Mouse (Mus musculus): ENCODE data around the gene Il22ra1. TPM values are rescaled to one million over a fixed set of nuclear protein-coding genes. Genes with fewer than 3 reads are reported as not detected.
"Not testable (repeated sequence)": the region's sequence is repeated elsewhere in the genome, so short reads cannot be mapped to it uniquely, and the experiment has no call there.

Gene Il22ra1
- total RNA-seq (2021), result 0.67 and 0.75 TPM in 2 replicates
- long read RNA-seq, experiment 1, result 0 reads
- long read RNA-seq, experiment 2, result 0 reads

DNA sequence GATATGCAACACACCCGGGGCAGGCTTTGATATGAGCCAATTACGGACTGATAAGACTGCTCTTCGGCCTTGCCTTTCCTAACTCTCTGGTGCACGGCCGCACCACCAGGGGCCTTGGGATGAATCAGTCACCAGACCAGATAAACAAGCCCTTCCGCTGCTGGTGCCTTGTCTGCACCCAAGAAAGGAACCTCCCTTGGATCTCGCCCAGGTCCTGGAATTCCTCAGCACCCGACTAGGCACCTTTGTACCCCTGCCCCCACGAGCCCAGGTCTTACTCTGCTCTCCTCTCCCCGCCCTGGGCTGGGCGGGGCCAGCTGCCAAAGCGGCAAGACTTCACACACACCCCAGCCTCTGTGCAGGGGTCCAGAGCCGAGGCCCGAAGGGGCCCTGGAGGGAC, at the start of gene Il22ra1:
Gene Il22ra1 (plus strand): TSS at position 356 of the 400 bp plus-strand sequence.
- DNase-seq, result peak; percentile 81

DNA sequence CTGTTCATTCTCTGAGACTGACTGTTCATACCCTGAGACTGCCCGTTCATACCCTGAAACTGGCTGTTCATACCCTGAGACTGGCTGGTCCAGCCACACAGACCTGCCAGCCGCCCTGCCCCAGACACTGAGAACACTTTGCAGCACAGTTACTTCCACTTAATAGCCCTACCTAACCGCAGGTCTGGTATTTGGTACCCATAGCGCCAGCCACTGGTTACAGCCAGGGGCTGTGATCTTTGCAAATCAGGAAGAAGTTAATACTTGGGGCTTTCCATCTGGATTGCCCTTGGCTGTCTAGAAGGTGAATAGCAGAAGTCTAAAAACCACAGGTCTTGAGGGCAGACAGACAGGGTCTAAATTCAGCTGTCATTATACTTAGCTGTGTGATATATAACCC, 48.7 kb upstream of the Il22ra1 start:
- no peak for DNase-seq

- no peak for DNase-seq
Observed at GRCm38 (mm10) chr4:135681789-135682188, 46.2 kb upstream of the Il22ra1 start.

DNA sequence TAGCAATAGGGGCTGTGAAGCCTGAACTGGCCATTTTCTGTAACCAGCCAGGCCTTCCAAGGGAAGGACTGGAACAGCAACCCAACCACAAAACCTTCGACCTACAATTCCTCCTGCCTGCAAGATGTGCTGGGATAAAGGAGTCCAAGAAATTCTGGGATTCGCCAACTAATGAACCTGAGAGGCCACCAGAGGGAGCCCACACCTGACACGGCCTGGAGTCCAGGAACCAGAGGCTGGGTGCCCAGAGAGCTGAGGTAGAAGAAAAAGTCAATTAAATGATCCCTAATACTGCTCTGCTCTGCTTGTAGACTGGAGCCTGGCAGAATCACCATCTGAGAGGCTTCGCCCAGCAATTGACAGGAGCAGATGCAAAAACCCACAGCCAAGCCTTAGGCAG, 44.4 kb upstream of the Il22ra1 start:
- DNase-seq, result peak; percentile 65

GRCm38 (mm10) chr4:135684731-135685130, 43.2 kb upstream of the Il22ra1 start:
- no peak for DNase-seq

GRCm38 (mm10) chr4:135685906-135686567, 41.9 kb upstream of the Il22ra1 start, which contains the start of gene Ifnlr1:
Ifnlr1 (plus strand) TSS chr4:135686287.
- DNase-seq, result peak; percentile 66

- no peak for DNase-seq
Observed at GRCm38 (mm10) chr4:135686568-135686953, 41.4 kb upstream of the Il22ra1 start.

DNA sequence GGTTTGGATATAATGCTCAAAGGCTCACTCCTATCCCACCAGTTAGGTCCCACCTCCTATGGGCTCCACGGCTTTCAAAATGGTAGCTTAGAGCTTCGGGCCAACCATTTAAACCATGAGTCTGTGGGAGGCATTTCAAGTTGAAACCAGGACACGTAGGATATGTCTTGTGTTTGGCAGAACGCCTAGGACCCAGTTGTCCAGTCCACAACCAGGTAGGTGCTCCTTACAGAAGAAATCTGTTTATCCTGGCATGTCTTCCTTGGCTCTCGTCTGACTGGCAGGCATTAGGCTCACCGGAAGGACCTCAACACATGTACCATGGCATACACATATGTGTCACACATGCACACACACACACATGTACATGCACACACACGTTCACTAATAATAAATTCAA, 38.2 kb upstream of the Il22ra1 start:
- no peak for DNase-seq

GRCm38 (mm10) chr4:135690241-135690640, 37.7 kb upstream of the Il22ra1 start:
- DNase-seq, result no peak

DNA sequence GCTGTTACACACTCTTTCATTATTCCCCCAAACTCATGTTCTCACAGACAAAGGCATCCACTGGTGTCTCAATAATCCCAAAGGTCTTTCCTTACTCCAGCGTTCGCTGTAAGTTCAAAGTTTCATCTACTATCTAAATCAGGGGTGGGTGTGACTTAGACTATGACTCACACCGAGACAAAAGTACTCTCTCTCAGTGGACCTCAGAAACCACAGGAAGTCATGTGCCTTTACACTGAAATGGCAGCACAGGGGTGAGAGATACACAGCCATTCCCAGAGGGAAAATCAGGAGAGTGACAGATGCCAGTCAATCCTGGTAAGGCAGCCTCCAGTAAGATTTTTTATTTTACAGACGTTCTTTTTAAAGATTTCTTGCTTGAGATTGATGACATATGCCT, 35.1 kb upstream of the Il22ra1 start:
- DNase-seq, result no peak

DNA sequence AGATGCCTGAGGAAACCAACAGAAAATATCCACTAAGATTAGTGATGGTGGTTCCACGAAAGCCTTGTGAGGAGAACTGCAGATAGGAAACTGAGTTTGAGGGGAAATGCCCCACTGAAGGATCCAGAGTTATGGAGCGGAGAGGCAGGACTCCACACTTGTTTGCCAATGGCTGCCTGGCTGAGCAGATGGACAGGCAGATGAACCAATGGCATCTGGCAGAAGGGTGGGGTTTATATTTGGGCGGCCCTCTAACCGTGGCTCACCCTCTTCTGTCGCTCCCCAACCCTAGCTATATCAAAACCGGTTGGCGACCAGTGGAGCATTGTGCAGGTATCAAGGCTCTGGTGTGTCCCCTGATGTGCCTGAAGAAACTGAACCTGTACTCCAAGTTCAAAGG, 29.5 kb upstream of the Il22ra1 start:
- no peak for DNase-seq

DNA sequence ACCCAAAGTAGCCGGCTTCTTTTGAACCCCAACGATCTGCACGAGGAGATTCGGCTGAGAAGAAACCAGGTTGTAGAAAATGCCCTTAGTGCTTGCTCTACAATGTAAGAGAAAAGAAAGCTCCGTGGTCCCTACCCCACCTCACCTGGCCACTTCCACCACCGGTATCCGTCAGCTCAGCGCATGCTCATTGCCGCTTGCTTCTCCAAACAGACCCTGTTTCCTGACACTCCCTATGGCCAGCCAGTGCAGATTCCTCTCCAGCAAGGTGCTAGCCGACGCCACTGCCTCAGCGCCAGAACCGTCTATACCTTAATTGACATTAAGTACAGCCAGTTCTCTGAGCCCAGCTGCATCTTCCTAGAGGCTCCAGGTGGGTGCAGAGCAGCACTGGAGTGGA, 24.5 kb upstream of the Il22ra1 start:
- DNase-seq, result no peak

GRCm38 (mm10) chr4:135704016-135704415, 24.0 kb upstream of the Il22ra1 start:
- DNase-seq, result no peak

DNA sequence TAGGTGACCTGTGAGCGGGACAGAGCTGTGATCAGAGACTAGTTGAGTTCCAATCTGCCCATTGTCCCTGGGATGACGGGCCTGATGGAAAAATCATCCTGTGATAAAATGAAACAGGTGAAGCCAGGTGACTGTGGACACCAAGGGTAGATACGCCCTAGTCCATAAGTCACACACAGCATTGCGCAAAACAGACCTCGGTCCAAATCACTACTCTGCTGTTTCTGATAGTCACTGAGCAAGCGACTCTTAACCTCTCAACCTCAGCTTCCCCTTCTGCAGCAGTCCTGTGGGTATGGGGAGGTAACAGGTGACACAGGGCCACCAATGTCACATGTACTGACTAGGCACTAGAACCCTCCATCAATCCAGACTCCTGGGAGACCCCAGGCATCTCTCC, 21.9 kb upstream of the Il22ra1 start:
- DNase-seq, result no peak

DNA sequence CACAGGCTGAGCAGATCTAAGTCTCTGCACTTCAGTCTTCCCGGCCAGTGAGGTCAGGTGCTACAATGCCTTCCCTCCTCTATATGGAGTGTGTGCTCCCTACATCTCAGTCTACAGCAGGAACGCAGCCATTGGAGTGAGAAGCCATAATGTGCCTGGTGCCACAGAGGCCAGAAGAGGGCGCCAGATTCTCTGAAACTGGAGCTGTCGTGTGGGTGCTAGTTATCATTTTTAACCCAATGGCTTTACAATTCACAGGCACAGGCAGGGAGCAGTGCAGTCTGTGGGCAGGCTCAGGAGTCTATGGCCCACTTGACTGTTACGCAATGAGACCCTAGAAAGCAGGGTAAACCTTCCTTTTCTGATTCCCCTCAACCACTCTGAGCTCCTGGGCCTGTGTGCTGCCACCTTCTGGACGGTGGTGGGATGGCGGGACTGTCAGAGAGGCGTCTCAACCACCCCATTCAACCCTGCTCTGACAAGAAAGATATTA, 18.9 kb upstream of the Il22ra1 start:
- DNase-seq, result peak; percentile 84

DNA sequence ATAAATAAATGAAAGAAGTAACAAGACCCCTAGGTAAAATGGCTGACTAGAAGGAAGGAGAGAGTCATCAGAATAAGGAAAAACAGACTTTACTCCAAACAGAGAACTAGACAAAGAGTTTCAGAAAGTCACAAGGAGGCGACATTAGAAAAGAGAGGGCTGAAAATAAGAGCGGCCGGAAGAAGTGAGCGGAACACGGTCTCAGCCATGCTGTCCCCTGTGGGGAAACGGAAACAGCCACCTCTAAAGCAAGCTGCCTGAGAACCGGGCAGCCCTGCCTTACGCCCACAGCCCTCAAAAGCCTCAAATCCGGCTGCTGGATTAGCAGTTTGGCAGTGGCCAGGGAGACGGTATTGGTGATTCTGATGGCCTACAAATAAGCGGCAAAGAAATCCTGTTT, 18.4 kb upstream of the Il22ra1 start:
- no peak for DNase-seq

DNA sequence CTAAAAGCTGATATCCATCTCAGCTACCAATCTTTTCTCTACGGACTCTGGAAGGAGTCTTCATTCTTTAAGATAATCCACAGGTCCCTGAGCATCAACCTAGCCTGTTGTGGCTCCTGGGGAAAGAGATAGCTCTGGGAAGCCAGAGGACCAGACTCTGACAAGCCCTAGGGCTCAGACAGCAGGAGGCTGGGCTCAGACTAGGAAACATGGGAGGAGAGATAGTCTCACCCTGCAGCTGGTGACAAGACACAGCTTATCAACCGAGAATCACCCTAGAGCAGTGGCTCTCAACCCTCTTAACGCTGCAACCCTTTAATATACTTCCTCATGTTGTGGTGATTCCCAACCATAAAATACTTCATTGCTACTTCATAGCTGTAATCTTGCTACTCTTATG, 17.6 kb upstream of the Il22ra1 start:
- no peak for DNase-seq

- peak; percentile 31 for DNase-seq
Observed at GRCm38 (mm10) chr4:135714776-135715175, 13.2 kb upstream of the Il22ra1 start.

- DNase-seq, result not testable (repeated sequence)
Observed at GRCm38 (mm10) chr4:135716438-135716837, 11.5 kb upstream of the Il22ra1 start.

DNA sequence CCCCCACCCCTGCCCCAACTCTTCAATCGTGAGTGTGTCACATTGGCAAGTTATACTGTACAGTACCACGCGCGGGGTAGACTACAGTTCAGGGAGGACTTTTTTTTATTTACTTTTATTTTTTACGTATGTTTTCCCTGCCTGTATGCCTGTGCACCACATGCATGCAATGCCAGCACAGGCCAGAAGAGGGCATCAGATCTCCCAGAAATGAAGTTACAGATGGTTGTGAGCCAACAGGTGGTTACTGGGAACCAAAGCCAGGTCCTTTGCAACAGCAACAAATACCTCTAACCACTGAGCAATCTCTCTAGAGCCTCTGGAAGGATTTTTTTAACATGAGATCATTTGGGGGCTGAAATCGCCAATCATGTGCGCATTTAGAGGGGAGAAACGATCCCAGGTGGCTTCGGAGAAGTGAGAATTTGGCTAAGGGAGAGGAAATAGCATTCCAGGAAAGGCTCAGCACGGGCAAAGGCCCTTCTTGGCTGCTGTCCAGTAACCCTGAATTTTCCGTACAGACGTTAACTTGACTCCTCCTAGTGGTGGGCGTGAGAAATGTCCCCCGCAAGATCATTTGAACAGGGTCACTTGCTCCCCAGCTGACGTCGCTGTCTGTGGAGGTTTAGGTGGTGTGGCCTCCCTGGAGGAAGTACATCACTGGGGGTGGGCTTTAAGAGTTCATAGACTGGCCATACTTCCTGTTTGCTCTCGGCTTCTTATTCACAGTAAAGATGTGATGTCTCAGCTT, 5.3 kb upstream of the Il22ra1 start:
- DNase-seq, result no peak

DNA sequence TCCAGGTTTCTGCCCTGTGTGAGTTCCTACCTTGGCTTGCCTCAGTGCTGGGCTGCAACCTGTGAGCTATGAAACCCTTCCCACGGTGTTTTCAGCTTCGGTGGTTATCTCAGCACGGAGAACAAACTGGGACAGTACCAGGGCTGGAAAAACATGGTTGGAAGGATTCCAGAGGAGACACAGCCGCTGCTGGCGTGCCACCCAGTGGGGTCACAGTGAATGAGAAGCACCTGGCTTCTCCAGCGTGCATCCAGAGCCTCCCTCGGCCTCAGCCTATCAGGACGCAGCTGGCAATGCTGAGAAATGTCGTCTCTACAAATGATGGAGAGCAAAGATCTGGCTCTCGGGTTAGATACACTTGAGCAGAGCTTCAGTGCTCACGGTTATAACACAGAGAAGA, 1.6 kb upstream of the Il22ra1 start:
- no peak for DNase-seq

DNA sequence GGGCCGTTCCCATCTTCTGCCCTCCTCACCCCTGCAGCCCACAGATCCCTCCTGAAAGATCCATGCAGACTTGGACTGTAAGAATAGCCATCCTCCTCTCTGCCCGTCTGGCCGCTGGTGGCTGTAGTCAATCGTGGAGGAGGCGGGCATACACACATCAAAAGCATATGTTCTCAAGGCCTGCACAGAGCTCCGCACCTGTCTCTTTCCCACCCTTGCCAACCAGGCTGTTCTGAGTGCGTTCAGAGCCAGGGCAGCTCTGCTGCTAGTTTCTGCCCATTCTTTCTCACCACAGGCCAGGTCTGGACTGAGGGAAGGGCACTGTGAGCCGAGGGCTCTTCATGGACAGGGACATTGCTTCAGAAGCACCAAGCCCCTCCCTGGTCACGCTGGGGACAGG, 2.2 kb downstream of the Il22ra1 start:
- DNase-seq, result no peak

GRCm38 (mm10) chr4:135730951-135731350, 3.0 kb downstream of the Il22ra1 start:
- DNase-seq, result no peak

DNA sequence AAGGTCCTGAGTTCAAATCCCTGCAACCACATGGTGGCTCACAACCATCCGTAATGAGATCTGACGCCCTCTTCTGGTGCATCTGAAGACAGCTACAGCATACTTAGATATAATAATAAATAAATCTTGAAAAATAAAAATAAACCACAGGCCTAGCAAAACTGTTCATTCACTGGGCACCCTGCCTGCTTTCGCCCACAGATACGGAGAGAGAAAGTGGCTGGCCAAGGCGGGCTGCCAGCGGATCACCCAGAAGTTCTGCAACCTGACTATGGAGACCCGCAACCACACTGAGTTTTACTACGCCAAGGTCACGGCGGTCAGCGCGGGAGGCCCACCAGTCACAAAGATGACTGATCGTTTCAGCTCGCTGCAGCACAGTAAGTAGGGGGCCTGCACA, 5.9 kb downstream of the Il22ra1 start:
- DNase-seq, result no peak

All from adrenal gland, postnatal 14 days (tissue).